ENCODE assay signal across 9 mouse cellular contexts in genomic region chr1:79786267-79786927, GRCm38 (mm10). TPM values are rescaled to one million over a fixed set of nuclear protein-coding genes. Genes with fewer than 3 reads are reported as not detected.
DNase-seq lines count a peak whose midpoint lies in the region; ATAC-seq and TF ChIP-seq lines count a peak whose summit lies in the region.
"Had no signal": no experiment of that assay in that cellular context is flagged by ENCODE, and none has a peak within 500 bp of the region (broad histone marks: within the 10 kb centered on the region; RNA-seq: fewer than 3 reads in every experiment).

No protein-coding gene starts in this region.

- no peak overlapping the region for H3K4me3 ChIP-seq in liver, embryonic 14.5 days (ENCODE audit: insufficient read depth in 1 of 2, low read depth in 2 of 2, low read length in 2 of 2)
- H3K4me3 ChIP-seq in forebrain, embryonic 16.5 days (replicated peaks; ENCODE audit: low read length), result no peak overlapping the region
- H3K4me3 ChIP-seq in limb, embryonic 13.5 days, result no peak overlapping the region
- H3K4me3 ChIP-seq: erythroblast, embryonic 14.5 days had no signal

- peak; percentile 49; the same call in 1 of the 2 replicates for TF ChIP-seq CTCF in liver, embryonic 14.5 days (IDR thresholded peaks at IDR 0.05; ENCODE audit: low read depth)

- H3K27ac ChIP-seq in liver, embryonic 14.5 days, result no peak overlapping the region
- no peak overlapping the region for H3K27ac ChIP-seq in forebrain, embryonic 16.5 days (ENCODE audit: low read length)
- no peak overlapping the region for H3K27ac ChIP-seq in limb, embryonic 13.5 days

- 46% methylated on average over 7 of the region's 7 CpGs for WGBS in liver, embryonic 14.5 days (ENCODE audit: insufficient replicate concordance)
- 65% methylated on average over 7 of the region's 7 CpGs for WGBS in forebrain, embryonic 16.5 days
- 65% methylated on average over 7 of the region's 7 CpGs for WGBS in limb, embryonic 13.5 days

- peaks cover 8% of the 10 kb centered on the region for H3K36me3 ChIP-seq in liver, embryonic 14.5 days (replicated peaks; ENCODE audit: control insufficient read depth, insufficient read depth, low read depth)
- H3K36me3 ChIP-seq in forebrain, embryonic 16.5 days (ENCODE audit: control insufficient read depth, insufficient read depth), result peaks cover 20% of the 10 kb centered on the region
- peaks cover 21% of the 10 kb centered on the region for H3K36me3 ChIP-seq in limb, embryonic 13.5 days

- H3K4me1 ChIP-seq in liver, embryonic 14.5 days (replicated peaks; ENCODE audit: control insufficient read depth in 2 of 2, insufficient read depth in 2 of 2, low read length in 1 of 2), result no peaks in the 10 kb centered on the region
- no peaks in the 10 kb centered on the region for H3K4me1 ChIP-seq in forebrain, embryonic 16.5 days (replicated peaks; ENCODE audit: control insufficient read depth, insufficient read depth, low read length)
- no peaks in the 10 kb centered on the region for H3K4me1 ChIP-seq in limb, embryonic 13.5 days

- H3K9ac ChIP-seq in liver, embryonic 14.5 days (replicated peaks), result no peak overlapping the region
- no peak overlapping the region for H3K9ac ChIP-seq in forebrain, embryonic 16.5 days (replicated peaks; ENCODE audit: low read depth, low read length)
- no peak overlapping the region for H3K9ac ChIP-seq in limb, embryonic 13.5 days

- H3K9me3 ChIP-seq in liver, embryonic 14.5 days (ENCODE audit: control insufficient read depth, low read length), result no peaks in the 10 kb centered on the region
- no peaks in the 10 kb centered on the region for H3K9me3 ChIP-seq in forebrain, embryonic 16.5 days (ENCODE audit: control insufficient read depth, low read length)
- no peaks in the 10 kb centered on the region for H3K9me3 ChIP-seq in limb, embryonic 13.5 days

- H3K4me2 ChIP-seq in liver, embryonic 14.5 days (ENCODE audit: low read depth), result no peak overlapping the region
- no peak overlapping the region for H3K4me2 ChIP-seq in forebrain, embryonic 16.5 days (ENCODE audit: low read length)
- H3K4me2 ChIP-seq in limb, embryonic 13.5 days (replicated peaks), result no peak overlapping the region

- no peak for TF ChIP-seq EP300 in liver, embryonic 14.5 days (IDR thresholded peaks at IDR 0.05; ENCODE audit: low read depth)

- ATAC-seq in liver, embryonic 14.5 days (ENCODE audit: insufficient read depth), result no peak
- ATAC-seq in forebrain, embryonic 16.5 days, result peak; percentile 86
- ATAC-seq in limb, embryonic 13.5 days (ENCODE audit: low FRiP score, low read depth), result peak; percentile 66; the same call in 1 of the 2 replicates

- no peaks in the 10 kb centered on the region for H3K27me3 ChIP-seq in liver, embryonic 14.5 days (ENCODE audit: control insufficient read depth, insufficient read depth, low read length)
- H3K27me3 ChIP-seq in forebrain, embryonic 16.5 days (replicated peaks; ENCODE audit: control insufficient read depth, insufficient read depth, low read length), result no peaks in the 10 kb centered on the region
- no peaks in the 10 kb centered on the region for H3K27me3 ChIP-seq in limb, embryonic 13.5 days

- peak; percentile 29 for DNase-seq in adrenal gland, postnatal 14 days
- DNase-seq in adrenal gland, adult 8-10 months, result no peak
- no peak for DNase-seq in liver, embryonic 14.5 days (ENCODE audit: low read depth in 3 of 3, low spot score in 3 of 3)
- no peak for DNase-seq in liver
- DNase-seq in right cerebral cortex, postnatal 10 days (ENCODE audit: low spot score in 2 of 2), result peak; percentile 60 to 71
- DNase-seq in urinary bladder, adult 18-20 months (ENCODE audit: low spot score in 2 of 2), result no peak

RNA-seq across cellular contexts. Expression of gene Wdfy1, which starts 10.5 kb away (rescaled TPM):
- total RNA-seq in adrenal gland, postnatal 14 days (2021), result 36.5 and 41.0 TPM in 2 replicates
- 10 to 100 TPM; 49.9 to 67.8 (median 54.9) TPM for total RNA-seq in adrenal gland, adult 8-10 months (2022)
- 3.4 and 4.8 TPM in 2 replicates for polyA plus RNA-seq in liver, embryonic 14.5 days (2012; rRNA removed)
- 9.6 and 10.2 TPM in 2 replicates for polyA plus RNA-seq in liver, embryonic 14.5 days (2014; fragmentation: Nextera tagmentation; extraction: Ambion mirVana)
- polyA plus RNA-seq in forebrain, embryonic 16.5 days (2015; fragmentation: Nextera tagmentation; extraction: Ambion mirVana), result 77.5 and 88.1 TPM in 2 replicates
- 39.1 and 40.3 TPM in 2 replicates for polyA plus RNA-seq in limb, embryonic 13.5 days (2015; fragmentation: Nextera tagmentation; extraction: Ambion mirVana)

RNA-seq across cellular contexts. Expression of gene Mrpl44, which starts 10.6 kb away (rescaled TPM):
- 48.7 and 51.3 TPM in 2 replicates for total RNA-seq in adrenal gland, postnatal 14 days (2021)
- total RNA-seq in adrenal gland, adult 8-10 months (2022), result 10 to 100 TPM; 47.6 to 68.9 (median 55.5) TPM
- 8.7 and 12.5 TPM in 2 replicates for polyA plus RNA-seq in liver, embryonic 14.5 days (2012; rRNA removed)
- 19.5 and 24.1 TPM in 2 replicates for polyA plus RNA-seq in liver, embryonic 14.5 days (2014; fragmentation: Nextera tagmentation; extraction: Ambion mirVana)
- polyA plus RNA-seq in forebrain, embryonic 16.5 days (2015; fragmentation: Nextera tagmentation; extraction: Ambion mirVana), result 44.3 TPM in 2 replicates
- polyA plus RNA-seq in limb, embryonic 13.5 days (2015; fragmentation: Nextera tagmentation; extraction: Ambion mirVana), result 42.1 and 45.0 TPM in 2 replicates

Comparison
In these comparisons a context has a peak if more than half of its experiments do, and no peak if none do; other contexts are left out.
1. DNase-seq: peak in adrenal gland, postnatal 14 days (single experiment) and right cerebral cortex, postnatal 10 days (2 of 2); none in adrenal gland, adult 8-10 months (single experiment), liver, embryonic 14.5 days (0 of 3), liver (single experiment) and urinary bladder, adult 18-20 months (0 of 2).